Mouse (Mus musculus) left cerebral cortex, adult 11 months (tissue): ENCODE measurements around the gene Socs7.

ENCODE experiments used
- DNase-seq: peaks from one replicate; pipeline ENCODE4 v3.0.0; 2022; ENCODE audit warnings: low spot score

Socs7 gene

GRCm38 (mm10) chr11:97445999-97446511 is 83.7 kb downstream of the Socs7 start:
- no peak for DNase-seq

- DNase-seq, result no peak
These were observed 85.6 kb downstream of the Socs7 start for GRCm38 (mm10) chr11:97447979-97448378.
